Mouse (Mus musculus): ENCODE results near the gene 1700025B11Rik. TPM values are rescaled to one million over a fixed set of nuclear protein-coding genes. Genes with fewer than 3 reads are reported as not detected.
"Not testable (repeated sequence)": the region's sequence is repeated elsewhere in the genome, so short reads cannot be mapped to it uniquely, and the experiment has no call there.

Gene 1700025B11Rik
- polyA plus RNA-seq, 1 experiment from 2014 or later = not detected

DNA sequence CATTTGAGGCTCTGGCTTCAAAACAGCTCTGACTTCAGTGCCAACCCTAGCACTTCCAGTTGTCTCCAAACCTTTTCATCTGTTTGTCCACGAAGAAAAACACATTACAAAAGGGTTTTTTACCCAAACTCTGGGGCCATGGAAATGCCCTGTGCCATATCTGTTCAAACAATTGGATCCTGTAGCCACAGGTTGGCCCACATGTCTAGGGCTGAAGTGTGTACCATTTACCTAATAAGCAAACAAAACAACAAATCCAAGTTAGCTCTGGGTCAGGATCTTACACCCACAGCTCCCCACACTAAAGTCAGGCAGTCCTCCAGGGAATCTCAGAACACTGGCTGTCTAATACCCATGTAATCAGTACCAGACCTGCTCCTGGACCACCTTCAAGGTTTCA is 22.5 kb downstream of the 1700025B11Rik start:
- not testable (repeated sequence) for H3K36me3 ChIP-seq; H3K4me3 ChIP-seq; H3K9me3 ChIP-seq; ATAC-seq (ENCODE audit: insufficient number of reproducible peaks, insufficient read depth, low FRiP score, low TSS enrichment, low read depth); H3K4me2 ChIP-seq; H3K9ac ChIP-seq; H3K27me3 ChIP-seq; H3K27ac ChIP-seq; H3K4me1 ChIP-seq
- WGBS = 40% methylated on average over 1 of the region's 1 CpGs

DNA sequence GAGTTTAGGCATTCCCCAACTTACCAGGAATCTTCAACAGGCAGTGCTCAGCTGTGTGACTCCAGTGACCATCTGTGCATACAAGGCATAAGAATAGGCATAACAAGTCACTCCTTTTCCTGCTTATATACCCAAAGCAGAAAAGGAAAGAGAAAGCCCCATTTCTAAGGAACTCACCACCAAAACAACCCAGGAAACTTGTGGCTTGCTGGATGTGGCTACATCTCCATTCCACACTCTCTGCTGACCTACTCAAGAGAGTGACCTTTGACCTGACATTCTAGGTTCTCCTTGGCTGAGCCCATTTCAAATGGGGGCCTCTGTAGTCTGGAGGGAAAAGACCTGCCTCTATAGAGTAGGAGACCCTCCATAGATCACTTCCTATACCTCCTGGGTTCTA is 28.5 kb downstream of the 1700025B11Rik start, which contains the start of gene Apol7c:
Apol7c (minus strand) TSS at position 101 of the 400 bp plus-strand sequence.
- H3K27me3 ChIP-seq = no peaks in the 10 kb centered on the region
- H3K27ac ChIP-seq = no peak within 1 kb of the TSS
- no peaks in the 10 kb centered on the region for H3K9me3 ChIP-seq
- no peak within 1 kb of the TSS for H3K4me3 ChIP-seq
- H3K4me1 ChIP-seq = no peaks in the 10 kb centered on the region
- H3K9ac ChIP-seq = no peak within 1 kb of the TSS
- H3K4me2 ChIP-seq = no peak within 1 kb of the TSS
- H3K36me3 ChIP-seq = no peaks in the 10 kb centered on the region
- no peak for ATAC-seq (ENCODE audit: insufficient number of reproducible peaks, insufficient read depth, low FRiP score, low TSS enrichment, low read depth)

GRCm38 (mm10) chr15:77523186-77523843 is 38.4 kb downstream of the 1700025B11Rik start:
- WGBS = 17% methylated on average over 6 of the region's 6 CpGs
- not testable (repeated sequence) for H3K9me3 ChIP-seq; H3K9ac ChIP-seq; ATAC-seq (ENCODE audit: insufficient number of reproducible peaks, insufficient read depth, low FRiP score, low TSS enrichment, low read depth); H3K4me1 ChIP-seq; H3K27ac ChIP-seq; H3K27me3 ChIP-seq; H3K4me3 ChIP-seq; H3K36me3 ChIP-seq; H3K4me2 ChIP-seq

DNA sequence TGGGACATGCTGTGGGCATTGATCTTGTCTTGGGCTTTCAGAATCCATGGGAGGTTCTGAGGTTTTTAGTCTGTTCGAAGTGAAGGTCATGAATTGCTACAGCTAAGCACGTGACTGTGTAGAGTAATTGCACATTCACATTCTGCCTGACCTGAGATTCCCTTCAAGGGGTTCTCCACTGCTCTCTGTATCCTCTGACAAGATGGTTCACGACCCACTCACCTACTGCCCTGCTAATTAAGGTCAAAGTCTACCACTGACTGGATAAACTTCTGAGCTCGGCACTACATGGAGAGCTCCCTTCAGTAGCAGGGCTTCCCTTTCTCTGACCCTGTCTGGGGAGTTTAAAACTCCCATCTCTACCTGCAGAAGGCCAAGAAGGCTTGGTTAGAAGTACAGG is 41.1 kb downstream of the 1700025B11Rik start:
- not testable (repeated sequence) for H3K4me1 ChIP-seq; H3K36me3 ChIP-seq; H3K9me3 ChIP-seq; H3K27me3 ChIP-seq; ATAC-seq (ENCODE audit: insufficient number of reproducible peaks, insufficient read depth, low FRiP score, low TSS enrichment, low read depth); H3K9ac ChIP-seq; H3K4me3 ChIP-seq; H3K27ac ChIP-seq; H3K4me2 ChIP-seq
- 65% methylated on average over 4 of the region's 4 CpGs for WGBS

Other genes with a start within 250 kb of the 1700025B11Rik start
- not detected in 2 replicates for gene Apol7a, start 162.8 kb downstream of the 1700025B11Rik start, polyA plus RNA-seq (2015; fragmentation: Nextera tagmentation; extraction: Ambion mirVana)
- 0.15 TPM in 1 of 2 replicates, not detected in the other for gene Apol9a, start 150.8 kb downstream of the 1700025B11Rik start, polyA plus RNA-seq (2015; fragmentation: Nextera tagmentation; extraction: Ambion mirVana)
- gene Apol7b, start 114.4 kb downstream of the 1700025B11Rik start, polyA plus RNA-seq (2015; fragmentation: Nextera tagmentation; extraction: Ambion mirVana) = not detected in 2 replicates
- gene Apol10a, start 84.8 kb downstream of the 1700025B11Rik start, polyA plus RNA-seq (2015; fragmentation: Nextera tagmentation; extraction: Ambion mirVana) = 0.08 TPM in 1 of 2 replicates, not detected in the other
- gene Apol11a, start 53.6 kb downstream of the 1700025B11Rik start, polyA plus RNA-seq (2015; fragmentation: Nextera tagmentation; extraction: Ambion mirVana) = not detected in 2 replicates
- gene Apol7c, start 28.6 kb downstream of the 1700025B11Rik start, polyA plus RNA-seq (2015; fragmentation: Nextera tagmentation; extraction: Ambion mirVana) = not detected in 2 replicates
- gene Apol10b, start 34.2 kb upstream of the 1700025B11Rik start, polyA plus RNA-seq (2015; fragmentation: Nextera tagmentation; extraction: Ambion mirVana) = not detected in 2 replicates
- gene Gm36245, start 37.4 kb upstream of the 1700025B11Rik start, polyA plus RNA-seq (2015; fragmentation: Nextera tagmentation; extraction: Ambion mirVana) = not detected in 2 replicates
- gene Apol11b, start 81.4 kb upstream of the 1700025B11Rik start, polyA plus RNA-seq (2015; fragmentation: Nextera tagmentation; extraction: Ambion mirVana) = 0.10 TPM in 1 of 2 replicates, not detected in the other
- not detected in 2 replicates for gene Apol7e, start 137.0 kb upstream of the 1700025B11Rik start, polyA plus RNA-seq (2015; fragmentation: Nextera tagmentation; extraction: Ambion mirVana)
- gene Apol9b, start 167.1 kb upstream of the 1700025B11Rik start, polyA plus RNA-seq (2015; fragmentation: Nextera tagmentation; extraction: Ambion mirVana) = not detected in 2 replicates
- gene Apol8, start 195.1 kb upstream of the 1700025B11Rik start, polyA plus RNA-seq (2015; fragmentation: Nextera tagmentation; extraction: Ambion mirVana) = 0.22 and 0.32 TPM in 2 replicates